In the genomic region with DNA sequence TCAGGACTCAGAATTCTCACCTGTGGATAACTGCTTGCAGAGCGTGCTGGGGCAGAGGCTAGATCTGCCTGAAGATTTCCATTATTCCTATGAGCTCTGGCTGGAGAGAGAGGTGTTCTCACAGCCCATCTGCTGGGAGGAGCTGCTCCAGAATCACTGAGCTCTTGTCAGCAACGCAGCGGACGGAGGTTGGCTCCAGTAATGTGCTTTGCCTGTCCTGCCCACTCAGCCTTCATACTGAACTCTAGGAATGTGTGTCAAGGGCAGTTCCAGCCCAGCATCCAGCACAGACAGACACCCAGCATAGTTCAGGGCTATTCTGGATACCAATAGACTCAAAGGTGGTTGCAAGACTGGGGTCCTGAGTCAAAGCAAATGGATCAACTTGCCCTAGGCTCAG, we compare ENCODE assay signal across 20 mouse cellular contexts. TPM values are rescaled to one million over a fixed set of nuclear protein-coding genes. Genes with fewer than 3 reads are reported as not detected.
DNase-seq lines count a peak whose midpoint lies in the region; ATAC-seq lines count a peak whose summit lies in the region.
"Had no signal": no experiment of that assay in that cellular context is flagged by ENCODE, and none has a peak within 500 bp of the region (broad histone marks: within the 10 kb centered on the region; RNA-seq: fewer than 3 reads in every experiment).

No protein-coding gene starts in this region.

- no peak for DNase-seq in frontal cortex, postnatal 10 days (ENCODE audit: low spot score in 2 of 2)
- DNase-seq in left cerebral cortex, adult 18-20 months (ENCODE audit: low spot score in 2 of 2), result peak; percentile 24 to 44
- DNase-seq in left cerebral cortex, adult 11 months (ENCODE audit: low spot score), result no peak
- peak; percentile 44 for DNase-seq in adrenal gland, adult 8-10 months
- DNase-seq in adrenal gland, postnatal 36 days, result peak; percentile 55 to 64
- no peak for DNase-seq in embryo, embryonic 11 days
- no peak for DNase-seq in gastrocnemius, postnatal 4 days (ENCODE audit: low spot score in 2 of 2)
- DNase-seq: cerebellum, adult 2 months; cerebellum, postnatal 14 days; forebrain, postnatal 0 days; gastrocnemius, adult 2 months; gastrocnemius, postnatal 36 days; kidney, adult 9 months; kidney, postnatal 10 days; retina, postnatal 1 day; thymus, postnatal 14 days had no signal

- ATAC-seq in frontal cortex, adult (ENCODE audit: low TSS enrichment), result peak; percentile 68
- ATAC-seq: forebrain, postnatal 0 days; intestine, embryonic 16.5 days; midbrain, embryonic 15.5 days; Patski had no signal

RNA-seq across cellular contexts. Expression of gene Strip2, which starts 39.9 kb away (rescaled TPM):
- 10 to 100 TPM; 17.5 to 25.3 TPM for total RNA-seq in left cerebral cortex, adult 18-20 months (2021)
- total RNA-seq in adrenal gland, adult 8-10 months (2022), result 1 to 10 TPM; 1.2 to 2.0 (median 1.7) TPM
- total RNA-seq in adrenal gland, postnatal 36 days (2021), result 1 to 10 TPM; 1.2 to 1.4 TPM
- 10 to 100 TPM; 10.3 to 10.9 TPM for total RNA-seq in gastrocnemius, postnatal 4 days (2021)

Comparison
In these comparisons a context has a peak if more than half of its experiments do, and no peak if none do; other contexts are left out.
1. DNase-seq: peak in left cerebral cortex, adult 18-20 months (2 of 2), adrenal gland, adult 8-10 months (single experiment) and adrenal gland, postnatal 36 days (2 of 2); none in frontal cortex, postnatal 10 days (0 of 2), left cerebral cortex, adult 11 months (single experiment), embryo, embryonic 11 days (single experiment) and gastrocnemius, postnatal 4 days (0 of 2).